In genomic region chr4:108986833-108987472, GRCm38 (mm10) we compare ENCODE assay signal across 22 mouse cellular contexts. TPM values are rescaled to one million over a fixed set of nuclear protein-coding genes. Genes with fewer than 3 reads are reported as not detected.
A peak's percentile ranks its signal among the peaks of the same experiment; 100 is the strongest.
DNase-seq lines count a peak whose midpoint lies in the region; ATAC-seq and TF ChIP-seq lines count a peak whose summit lies in the region.
"Had no signal": no experiment of that assay in that cellular context is flagged by ENCODE, and none has a peak within 500 bp of the region (broad histone marks: within the 10 kb centered on the region; RNA-seq: fewer than 3 reads in every experiment).

No protein-coding gene starts in this region.

- H3K9me3 ChIP-seq in E14TG2a.4 (ENCODE audit: low read length), result no peaks in the 10 kb centered on the region
- H3K9me3 ChIP-seq in hindbrain, embryonic 16.5 days (ENCODE audit: control insufficient read depth, low read length), result no peaks in the 10 kb centered on the region
- H3K9me3 ChIP-seq: limb, embryonic 10.5 days; liver, embryonic 13.5 days; megakaryocyte, embryonic 14.5 days had no signal

- 0 out of 2 replicates have a peak, but pooled peaks have one; percentile 30 for ATAC-seq in neutrophil, adult 5-6 weeks (ENCODE audit: extremely low read depth, insufficient number of reproducible peaks, low FRiP score, poor library complexity, severe bottlenecking)
- ATAC-seq in hindbrain, embryonic 16.5 days, result no peak
- ATAC-seq: forebrain, embryonic 16.5 days; lung, postnatal 0 days; midbrain, embryonic 16.5 days; Patski had no signal

- no peak for DNase-seq in left cerebral cortex, adult 2 months (ENCODE audit: extremely low spot score in 1 of 2, low spot score in 2 of 2)
- DNase-seq in left cerebral cortex, postnatal 25 days (ENCODE audit: low spot score in 2 of 2), result no peak
- DNase-seq in ZHBTc4 (ENCODE audit: low read depth, low spot score), result peak; percentile 68
- no peak for DNase-seq in cerebellum, postnatal 14 days
- DNase-seq in right cerebral cortex, postnatal 25 days, result no peak
- DNase-seq: cerebellum, postnatal 10 days; gastrocnemius, adult 2 months; heart, adult 11 months; kidney, adult 9 months; liver, embryonic 13.5 days; right cerebral cortex, adult 18-20 months; spleen, adult 18-20 months had no signal

- no peaks in the 10 kb centered on the region for H3K36me3 ChIP-seq in E14TG2a.4 (ENCODE audit: insufficient read depth, low read length)
- H3K36me3 ChIP-seq in hindbrain, embryonic 16.5 days (ENCODE audit: control insufficient read depth, insufficient read depth, low read length), result no peaks in the 10 kb centered on the region
- H3K36me3 ChIP-seq: limb, embryonic 10.5 days; liver, embryonic 13.5 days had no signal

- H3K27ac ChIP-seq in left cerebral cortex, adult 2 months, result no peak overlapping the region
- no peak overlapping the region for H3K27ac ChIP-seq in hindbrain, embryonic 16.5 days (ENCODE audit: low read depth, low read length)
- H3K27ac ChIP-seq: gastrocnemius, adult 2 months; limb, embryonic 10.5 days; liver, embryonic 13.5 days had no signal

- H3K9ac ChIP-seq in hindbrain, embryonic 16.5 days (ENCODE audit: low read depth, low read length), result no peak overlapping the region
- H3K9ac ChIP-seq: liver, embryonic 13.5 days had no signal

- H3K4me2 ChIP-seq in hindbrain, embryonic 16.5 days (ENCODE audit: low read length), result no peak overlapping the region
- H3K4me2 ChIP-seq: liver, embryonic 13.5 days had no signal

- peaks cover 42% of the 10 kb centered on the region for H3K4me1 ChIP-seq in E14TG2a.4 (replicated peaks; ENCODE audit: low read depth, low read length)
- no peaks in the 10 kb centered on the region for H3K4me1 ChIP-seq in hindbrain, embryonic 16.5 days (ENCODE audit: control insufficient read depth, insufficient read depth, low read depth, low read length)
- H3K4me1 ChIP-seq: limb, embryonic 10.5 days had no signal

- peak; percentile 4; the same call in 1 of the 2 replicates for TF ChIP-seq CTCF in left cerebral cortex, adult 2 months (IDR thresholded peaks at IDR 0.05)
- peak; percentile 48 for TF ChIP-seq CTCF in E14TG2a.4 (conservative IDR thresholded peaks at IDR 0.05; ENCODE audit: low read length)

- no peak overlapping the region for H3K4me3 ChIP-seq in left cerebral cortex, adult 2 months
- no peak overlapping the region for H3K4me3 ChIP-seq in E14TG2a.4 (replicated peaks; ENCODE audit: low read length)
- H3K4me3 ChIP-seq in hindbrain, embryonic 16.5 days (ENCODE audit: low read length), result no peak overlapping the region
- H3K4me3 ChIP-seq: erythroblast, embryonic 14.5 days; gastrocnemius, adult 2 months; limb, embryonic 10.5 days; liver, embryonic 13.5 days; megakaryocyte, embryonic 14.5 days had no signal

- 94% methylated on average over 1 of the region's 1 CpGs for WGBS in hindbrain, embryonic 16.5 days

- peaks cover 7% of the 10 kb centered on the region for H3K27me3 ChIP-seq in E14TG2a.4 (ENCODE audit: insufficient read depth, low read length)
- H3K27me3 ChIP-seq in hindbrain, embryonic 16.5 days (replicated peaks; ENCODE audit: control insufficient read depth, insufficient read depth, low read length), result no peaks in the 10 kb centered on the region
- H3K27me3 ChIP-seq: megakaryocyte, embryonic 14.5 days had no signal

- intact Hi-C loops in left cerebral cortex, adult 2 months (cut with DNase I), result no loop called here
- intact Hi-C loops in left cerebral cortex, postnatal 25 days (cut with DNase I), result no loop called here

RNA-seq across cellular contexts. Expression of gene Nrd1, which starts 13.5 kb away (rescaled TPM):
- 100 to 1,000 TPM; 137 to 158 TPM for total RNA-seq in left cerebral cortex, adult 2 months (2021)
- total RNA-seq in left cerebral cortex, postnatal 25 days (2021), result 100 to 1,000 TPM; 119 to 149 TPM
- 187 and 204 TPM in 2 replicates for total RNA-seq in neutrophil, adult 5-6 weeks (2017)
- polyA plus RNA-seq in hindbrain, embryonic 16.5 days (2015; fragmentation: Nextera tagmentation; extraction: Ambion mirVana), result 69.8 and 69.9 TPM in 2 replicates
